Mouse (Mus musculus): ENCODE data around the gene Ceacam10.

GRCm38 (mm10) chr7:24760211-24760610 lies 16.8 kb upstream of the Ceacam10 start, which contains the start of gene Cd177:
- TF ChIP-seq CTCF (IDR thresholded peaks at IDR 0.05; ENCODE audit: borderline replicate concordance, extremely low read depth, insufficient read depth, insufficient read length) = no peak
- TF ChIP-seq POLR2A (IDR thresholded peaks at IDR 0.05; ENCODE audit: borderline replicate concordance, extremely low read depth, insufficient read depth, insufficient read length, poor library complexity, severe bottlenecking) = no peak

Measured in brain, embryonic 14.5 days (tissue).